Mouse (Mus musculus): ENCODE data around the gene Syt12. TPM values are rescaled to one million over a fixed set of nuclear protein-coding genes. Genes with fewer than 3 reads are reported as not detected.

Syt12 gene
- polyA plus RNA-seq, 1 experiment from 2014 or later: 0.34 TPM

DNA sequence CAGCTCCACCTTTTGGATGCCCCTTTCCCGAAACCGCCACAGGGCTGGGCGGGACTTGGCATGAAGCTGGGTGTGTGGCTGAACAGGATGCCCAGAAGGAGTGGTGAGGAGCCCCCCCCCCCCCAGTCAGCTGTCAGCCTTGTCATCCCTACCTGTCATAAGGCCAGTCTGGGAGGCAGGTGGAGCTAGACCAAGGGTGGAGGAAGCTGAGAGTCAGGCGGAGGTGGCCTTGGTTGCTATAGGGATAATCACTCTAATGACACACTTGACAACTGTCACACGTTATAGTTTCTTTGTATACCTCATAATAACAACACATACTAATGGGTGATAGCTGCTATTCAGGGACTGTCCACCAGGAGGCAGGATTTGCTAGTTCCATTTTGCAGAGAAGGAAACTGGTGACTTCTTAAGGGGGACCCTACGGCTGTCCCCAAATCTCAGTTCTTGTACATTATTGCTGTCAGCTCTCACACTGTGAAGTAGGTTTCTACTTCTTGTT is 36.1 kb downstream of the Syt12 start:
- H3K4me2 ChIP-seq (ENCODE audit: low read depth, low read length): 0 out of 2 replicates have a peak overlapping the region, but pooled peaks have one; percentile 88
- peak overlapping the region; percentile 67 for H3K27ac ChIP-seq (ENCODE audit: low read length)
- no peaks in the 10 kb centered on the region for H3K27me3 ChIP-seq (replicated peaks; ENCODE audit: control insufficient read depth, insufficient read depth, low read length)
- H3K36me3 ChIP-seq (ENCODE audit: control insufficient read depth, insufficient read depth, low read length): no peaks in the 10 kb centered on the region
- 34% methylated on average over 6 of the region's 6 CpGs for WGBS
- no peaks in the 10 kb centered on the region for H3K9me3 ChIP-seq (ENCODE audit: control insufficient read depth, low read length)
- H3K9ac ChIP-seq (ENCODE audit: low read depth, low read length): no peak overlapping the region
- peaks cover 33% of the 10 kb centered on the region for H3K4me1 ChIP-seq (ENCODE audit: control insufficient read depth, insufficient read depth, low read length)
- peak; percentile 47 for ATAC-seq
- no peak overlapping the region for H3K4me3 ChIP-seq (ENCODE audit: low read length)

DNA sequence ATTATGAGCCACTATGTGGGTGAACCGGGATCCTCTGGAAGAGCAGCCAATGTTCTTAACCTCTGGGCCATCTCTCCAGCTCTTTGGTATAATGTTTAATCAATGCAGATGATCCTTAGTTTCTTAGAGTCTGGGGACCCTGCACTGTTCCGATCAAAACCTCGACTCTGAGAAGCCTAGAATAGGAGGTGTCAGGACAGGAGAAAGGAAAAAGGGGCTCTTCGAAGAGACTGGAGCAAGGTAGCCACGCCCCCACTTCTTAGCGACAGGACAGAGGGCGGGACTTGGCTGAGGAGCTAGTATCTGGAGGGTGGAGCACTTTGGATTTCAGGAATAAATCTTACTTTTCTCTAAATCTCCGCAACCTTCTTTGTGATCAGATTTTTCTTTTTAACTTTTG is 37.0 kb downstream of the Syt12 start:
- WGBS: 8% methylated on average over 8 of the region's 8 CpGs

DNA sequence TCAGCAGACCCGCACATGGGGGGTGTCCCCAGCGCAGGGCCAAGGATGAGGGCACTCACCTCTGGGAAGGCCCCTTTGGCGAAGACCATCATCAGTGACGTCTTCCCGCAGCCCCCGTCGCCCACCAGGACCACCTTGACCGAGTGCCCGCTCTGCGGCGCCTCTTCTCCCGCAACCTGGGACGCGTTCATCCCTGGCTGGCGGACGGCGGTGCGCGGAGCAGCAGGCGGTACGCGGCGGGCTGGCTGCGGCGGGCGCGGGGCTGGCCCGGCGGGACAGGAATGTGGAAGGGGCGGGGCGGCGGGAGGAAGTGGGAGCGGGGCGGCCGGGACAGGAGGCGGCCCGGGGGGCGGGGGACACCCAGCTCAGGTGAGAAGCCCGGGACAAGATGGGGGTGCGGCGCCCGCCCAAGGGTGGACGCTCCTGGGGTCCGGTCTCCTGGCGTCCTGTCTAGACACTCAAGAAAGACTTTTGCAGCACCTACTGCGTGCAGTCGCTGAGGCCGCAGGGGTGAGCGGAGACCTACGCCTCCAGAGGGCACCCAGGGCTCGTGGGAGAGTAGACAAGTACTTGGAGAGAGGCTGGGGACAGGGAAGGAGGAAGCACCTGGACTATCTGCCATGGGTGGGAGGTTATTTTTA is 38.0 kb downstream of the Syt12 start, which contains the start of gene Rhod:
Rhod (minus strand) TSS at position 272 of the 641 bp plus-strand sequence.
- Histone ChIP-seq H3K4me1 (ENCODE audit: control insufficient read depth, insufficient read depth, low read length) (peaks cover 35% of the 10 kb centered on the region), H3K36me3 (ENCODE audit: control insufficient read depth, insufficient read depth, low read length) (no peaks in the 10 kb centered on the region), H3K27ac (ENCODE audit: low read length) (peak within 1 kb of the TSS; percentile 53), H3K27me3 (replicated peaks; ENCODE audit: control insufficient read depth, insufficient read depth, low read length) (no peaks in the 10 kb centered on the region), H3K4me2 (ENCODE audit: low read depth, low read length) (peak within 1 kb of the TSS; percentile 88), H3K4me3 (ENCODE audit: low read length) (peak within 1 kb of the TSS; percentile 79), H3K9me3 (ENCODE audit: control insufficient read depth, low read length) (no peaks in the 10 kb centered on the region), H3K9ac (ENCODE audit: low read depth, low read length) (peak within 1 kb of the TSS; percentile 81)
- under 1% methylated on average over 41 of the region's 51 CpGs for WGBS
- peak; percentile 62 for ATAC-seq

More for the DNA sequence above, 37.0 kb downstream of the Syt12 start:
- Histone ChIP-seq H3K27ac (ENCODE audit: low read length) (peak overlapping the region; percentile 38; the same call in 1 of the 2 replicates), H3K27me3 (replicated peaks; ENCODE audit: control insufficient read depth, insufficient read depth, low read length) (no peaks in the 10 kb centered on the region), H3K4me3 (ENCODE audit: low read length) (peak overlapping the region; percentile 79), H3K4me1 (ENCODE audit: control insufficient read depth, insufficient read depth, low read length) (peaks cover 35% of the 10 kb centered on the region), H3K36me3 (ENCODE audit: control insufficient read depth, insufficient read depth, low read length) (no peaks in the 10 kb centered on the region), H3K9ac (ENCODE audit: low read depth, low read length) (no peak overlapping the region), H3K4me2 (ENCODE audit: low read depth, low read length) (peak overlapping the region; percentile 88), H3K9me3 (ENCODE audit: control insufficient read depth, low read length) (no peaks in the 10 kb centered on the region)
- no peak for ATAC-seq

DNA sequence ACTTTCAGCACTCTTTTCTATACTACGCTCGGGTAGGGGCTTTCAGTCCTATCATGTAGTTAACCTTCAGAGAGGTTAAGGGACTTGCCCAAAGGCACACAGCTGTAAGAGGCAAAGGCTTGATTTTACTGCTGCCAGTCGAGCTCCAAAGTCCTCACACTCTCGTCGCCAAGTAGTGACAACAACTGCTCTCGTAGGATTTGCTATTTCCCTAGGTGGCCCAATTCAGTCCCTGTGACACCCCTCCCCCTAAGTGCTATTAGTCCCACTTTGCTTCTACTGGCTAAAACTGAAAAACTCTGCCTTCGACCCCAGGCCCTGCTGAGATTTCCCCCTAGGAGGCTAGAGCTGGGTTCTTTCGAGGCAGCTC is 38.5 kb downstream of the Syt12 start:
- H3K9ac ChIP-seq (ENCODE audit: low read depth, low read length): peak overlapping the region; percentile 81
- H3K4me1 ChIP-seq (ENCODE audit: control insufficient read depth, insufficient read depth, low read length): peaks cover 35% of the 10 kb centered on the region
- H3K27me3 ChIP-seq (replicated peaks; ENCODE audit: control insufficient read depth, insufficient read depth, low read length): no peaks in the 10 kb centered on the region
- ATAC-seq: no peak
- no peaks in the 10 kb centered on the region for H3K36me3 ChIP-seq (ENCODE audit: control insufficient read depth, insufficient read depth, low read length)
- H3K4me2 ChIP-seq (ENCODE audit: low read depth, low read length): peak overlapping the region; percentile 88
- H3K27ac ChIP-seq (ENCODE audit: low read length): peak overlapping the region; percentile 53
- H3K9me3 ChIP-seq (ENCODE audit: control insufficient read depth, low read length): no peaks in the 10 kb centered on the region
- 6% methylated on average over 8 of the region's 8 CpGs for WGBS
- H3K4me3 ChIP-seq (ENCODE audit: low read length): peak overlapping the region; percentile 79

DNA sequence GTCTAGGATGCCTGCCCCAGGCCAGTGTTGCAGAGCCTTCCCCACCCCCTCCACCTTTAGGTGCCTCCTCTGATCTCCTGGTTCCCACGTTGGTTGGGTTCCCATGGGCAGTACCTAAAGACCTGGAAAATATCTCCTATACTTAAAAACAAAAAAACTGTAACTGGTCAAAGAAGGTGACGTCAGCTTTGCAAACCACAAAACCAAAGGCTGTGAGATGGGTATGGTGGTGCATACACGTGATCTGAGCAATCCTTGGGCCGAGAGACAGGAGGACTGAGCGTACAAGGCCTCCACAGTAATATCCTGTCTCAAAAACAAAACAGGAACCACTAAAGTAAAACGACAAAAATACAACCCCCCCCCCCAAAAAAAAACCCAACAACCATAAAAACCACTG is 39.4 kb downstream of the Syt12 start:
- Histone ChIP-seq H3K4me2 (ENCODE audit: low read depth, low read length) (no peak overlapping the region), H3K4me1 (ENCODE audit: control insufficient read depth, insufficient read depth, low read length) (peaks cover 35% of the 10 kb centered on the region)

DNA sequence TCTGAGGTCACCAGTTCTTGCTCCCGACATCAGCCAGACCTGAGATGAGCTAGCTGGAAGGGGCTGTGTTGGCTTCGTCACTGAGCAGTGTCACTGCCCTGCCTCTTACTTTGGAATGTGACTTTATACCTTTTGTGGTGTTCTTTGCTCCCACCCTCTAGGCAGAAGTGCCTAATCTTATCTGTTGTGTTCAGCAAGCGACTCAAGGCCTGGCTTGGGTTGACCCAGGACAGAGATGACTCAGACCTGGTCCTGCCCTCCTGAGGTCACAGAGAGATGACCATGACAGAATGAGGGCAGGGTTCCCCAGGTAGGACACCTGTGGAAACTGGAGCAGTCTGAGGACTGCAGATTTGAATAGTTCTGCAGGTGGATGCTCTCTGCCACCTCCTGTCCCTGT is 41.0 kb downstream of the Syt12 start:
- H3K4me3 ChIP-seq (ENCODE audit: low read length): no peak overlapping the region
- H3K9ac ChIP-seq (ENCODE audit: low read depth, low read length): no peak overlapping the region
- no peaks in the 10 kb centered on the region for H3K9me3 ChIP-seq (ENCODE audit: control insufficient read depth, low read length)
- no peaks in the 10 kb centered on the region for H3K27me3 ChIP-seq (replicated peaks; ENCODE audit: control insufficient read depth, insufficient read depth, low read length)
- no peak overlapping the region for H3K27ac ChIP-seq (ENCODE audit: low read length)
- 80% methylated on average over 3 of the region's 3 CpGs for WGBS
- H3K4me1 ChIP-seq (ENCODE audit: control insufficient read depth, insufficient read depth, low read length): peaks cover 25% of the 10 kb centered on the region
- H3K4me2 ChIP-seq (ENCODE audit: low read depth, low read length): no peak overlapping the region
- H3K36me3 ChIP-seq (ENCODE audit: control insufficient read depth, insufficient read depth, low read length): 0 out of 2 replicates have a peak, but pooled peaks cover 3% of the 10 kb centered on the region
- ATAC-seq: no peak

More for the DNA sequence above, 39.4 kb downstream of the Syt12 start:
- ATAC-seq: no peak
- 78% methylated on average over 6 of the region's 6 CpGs for WGBS
- Histone ChIP-seq H3K9ac (ENCODE audit: low read depth, low read length) (no peak overlapping the region), H3K36me3 (ENCODE audit: control insufficient read depth, insufficient read depth, low read length) (no peaks in the 10 kb centered on the region), H3K4me3 (ENCODE audit: low read length) (no peak overlapping the region), H3K27ac (ENCODE audit: low read length) (no peak overlapping the region), H3K9me3 (ENCODE audit: control insufficient read depth, low read length) (no peaks in the 10 kb centered on the region), H3K27me3 (replicated peaks; ENCODE audit: control insufficient read depth, insufficient read depth, low read length) (no peaks in the 10 kb centered on the region)

DNA sequence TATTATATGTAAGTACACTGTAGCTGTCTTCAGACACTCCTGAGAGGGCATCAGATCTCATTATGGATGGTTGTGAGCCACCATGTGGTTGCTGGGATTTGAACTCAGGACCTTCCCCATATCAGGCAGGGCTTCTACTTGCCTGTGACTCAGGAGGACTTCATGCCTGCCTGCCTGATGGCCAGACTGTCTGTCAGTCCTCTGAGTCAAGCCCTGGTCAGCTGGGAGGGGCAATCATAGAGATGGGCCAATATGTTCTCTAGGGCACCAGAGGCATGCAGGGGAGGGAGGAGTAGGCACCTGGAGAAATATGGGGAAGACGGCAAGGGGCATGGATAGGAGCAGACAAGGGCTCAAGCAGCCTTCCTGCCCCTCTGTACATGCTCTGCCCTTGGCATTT is 42.2 kb downstream of the Syt12 start:
- H3K4me1 ChIP-seq (ENCODE audit: control insufficient read depth, insufficient read depth, low read length): peaks cover 14% of the 10 kb centered on the region
- H3K27ac ChIP-seq (ENCODE audit: low read length): no peak overlapping the region
- H3K4me3 ChIP-seq (ENCODE audit: low read length): no peak overlapping the region
- H3K4me2 ChIP-seq (ENCODE audit: low read depth, low read length): no peak overlapping the region
- no peak for ATAC-seq
- no peaks in the 10 kb centered on the region for H3K9me3 ChIP-seq (ENCODE audit: control insufficient read depth, low read length)
- 0 out of 2 replicates have a peak, but pooled peaks cover 3% of the 10 kb centered on the region for H3K36me3 ChIP-seq (ENCODE audit: control insufficient read depth, insufficient read depth, low read length)
- H3K27me3 ChIP-seq (replicated peaks; ENCODE audit: control insufficient read depth, insufficient read depth, low read length): no peaks in the 10 kb centered on the region
- no peak overlapping the region for H3K9ac ChIP-seq (ENCODE audit: low read depth, low read length)
- WGBS: 90% methylated on average over 1 of the region's 1 CpGs

DNA sequence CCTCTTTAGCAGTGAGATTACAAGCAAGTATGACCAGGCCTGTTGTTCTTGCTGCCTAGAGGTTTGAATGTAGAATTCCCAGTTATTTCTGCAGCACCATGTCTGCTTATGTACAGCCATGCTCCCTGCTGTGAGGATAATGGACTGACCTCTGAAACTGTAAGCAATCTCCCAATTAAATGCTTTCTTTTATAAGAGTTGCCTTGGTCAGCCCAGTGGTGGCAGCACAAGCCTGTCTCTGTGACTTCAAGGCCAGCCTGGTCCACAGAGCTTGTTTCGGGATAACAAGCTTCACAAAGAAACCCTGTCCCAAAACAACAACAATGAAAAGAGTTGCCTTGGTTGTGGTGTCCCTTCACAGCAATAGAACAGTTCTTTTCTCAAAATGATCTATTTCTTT is 43.5 kb downstream of the Syt12 start:
- 84% methylated on average over 1 of the region's 1 CpGs for WGBS

DNA sequence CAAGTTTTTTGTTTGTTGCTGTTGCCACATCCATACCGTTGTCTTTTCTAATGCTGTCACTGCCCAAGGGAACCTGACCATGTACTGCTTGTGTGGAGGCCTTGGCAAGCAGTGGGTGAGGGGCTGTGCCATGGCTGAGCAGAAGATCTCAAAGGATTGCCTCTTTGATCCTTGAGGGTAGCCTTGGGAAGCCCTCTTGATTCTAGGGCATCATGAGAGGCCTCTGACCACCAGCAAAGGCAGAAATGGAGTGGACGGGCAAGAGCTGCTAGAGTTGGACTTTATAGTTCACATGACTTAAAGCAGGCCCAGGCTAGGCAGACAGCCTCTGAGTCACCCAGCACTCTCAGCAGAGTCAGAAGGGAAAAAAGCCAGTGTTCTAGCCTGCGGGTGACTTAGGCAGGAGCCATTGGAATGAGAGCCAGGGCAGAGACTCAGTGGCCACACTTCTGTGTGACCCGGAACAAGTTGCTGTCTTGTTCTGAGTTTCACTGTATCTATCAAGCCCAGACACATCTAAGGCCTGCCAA is 47.1 kb downstream of the Syt12 start:
- WGBS: 89% methylated on average over 4 of the region's 4 CpGs
- ATAC-seq: no peak
- no peak overlapping the region for H3K27ac ChIP-seq (ENCODE audit: low read length)

More for the DNA sequence above, 43.5 kb downstream of the Syt12 start:
- Histone ChIP-seq H3K27ac (ENCODE audit: low read length) (no peak overlapping the region), H3K36me3 (ENCODE audit: control insufficient read depth, insufficient read depth, low read length) (0 out of 2 replicates have a peak, but pooled peaks cover 3% of the 10 kb centered on the region), H3K4me3 (ENCODE audit: low read length) (no peak overlapping the region), H3K4me2 (ENCODE audit: low read depth, low read length) (no peak overlapping the region), H3K9ac (ENCODE audit: low read depth, low read length) (no peak overlapping the region), H3K9me3 (ENCODE audit: control insufficient read depth, low read length) (no peaks in the 10 kb centered on the region), H3K4me1 (ENCODE audit: control insufficient read depth, insufficient read depth, low read length) (peaks cover 7% of the 10 kb centered on the region; the same call in 1 of the 2 replicates), H3K27me3 (replicated peaks; ENCODE audit: control insufficient read depth, insufficient read depth, low read length) (no peaks in the 10 kb centered on the region)
- ATAC-seq: no peak

More for the DNA sequence above, 47.1 kb downstream of the Syt12 start:
- H3K9me3 ChIP-seq (ENCODE audit: control insufficient read depth, low read length): no peaks in the 10 kb centered on the region
- no peak overlapping the region for H3K4me2 ChIP-seq (ENCODE audit: low read depth, low read length)
- H3K4me1 ChIP-seq (ENCODE audit: control insufficient read depth, insufficient read depth, low read length): no peaks in the 10 kb centered on the region
- no peak overlapping the region for H3K4me3 ChIP-seq (ENCODE audit: low read length)
- 0 out of 2 replicates have a peak, but pooled peaks cover 3% of the 10 kb centered on the region for H3K36me3 ChIP-seq (ENCODE audit: control insufficient read depth, insufficient read depth, low read length)
- H3K27me3 ChIP-seq (replicated peaks; ENCODE audit: control insufficient read depth, insufficient read depth, low read length): no peaks in the 10 kb centered on the region
- H3K9ac ChIP-seq (ENCODE audit: low read depth, low read length): no peak overlapping the region

All from intestine, embryonic 16.5 days (tissue).